Mouse (Mus musculus) small intestine, adult 2 months (tissue): Measurements from ENCODE around the gene Lin7a.

Experiments
- CTCF ChIP-seq: fragments of 200-500 bp; IDR thresholded peaks from 2 replicates; pipeline ENCODE4 v1.5.1; 2012; ENCODE audit warnings: low read depth, mild to moderate bottlenecking, control low read depth, inconsistent platforms, low read length, moderate library complexity, mixed read lengths; ENCODE audit not compliant: insufficient replicate concordance, insufficient read length; ENCODE audit errors: extremely low read depth
- POLR2A ChIP-seq: fragments of 200-500 bp; IDR thresholded peaks from 2 replicates; pipeline ENCODE4 v1.6.1; 2012; ENCODE audit warnings: low read depth, mild to moderate bottlenecking, control low read depth, inconsistent platforms, low read length, moderate library complexity

DNA sequence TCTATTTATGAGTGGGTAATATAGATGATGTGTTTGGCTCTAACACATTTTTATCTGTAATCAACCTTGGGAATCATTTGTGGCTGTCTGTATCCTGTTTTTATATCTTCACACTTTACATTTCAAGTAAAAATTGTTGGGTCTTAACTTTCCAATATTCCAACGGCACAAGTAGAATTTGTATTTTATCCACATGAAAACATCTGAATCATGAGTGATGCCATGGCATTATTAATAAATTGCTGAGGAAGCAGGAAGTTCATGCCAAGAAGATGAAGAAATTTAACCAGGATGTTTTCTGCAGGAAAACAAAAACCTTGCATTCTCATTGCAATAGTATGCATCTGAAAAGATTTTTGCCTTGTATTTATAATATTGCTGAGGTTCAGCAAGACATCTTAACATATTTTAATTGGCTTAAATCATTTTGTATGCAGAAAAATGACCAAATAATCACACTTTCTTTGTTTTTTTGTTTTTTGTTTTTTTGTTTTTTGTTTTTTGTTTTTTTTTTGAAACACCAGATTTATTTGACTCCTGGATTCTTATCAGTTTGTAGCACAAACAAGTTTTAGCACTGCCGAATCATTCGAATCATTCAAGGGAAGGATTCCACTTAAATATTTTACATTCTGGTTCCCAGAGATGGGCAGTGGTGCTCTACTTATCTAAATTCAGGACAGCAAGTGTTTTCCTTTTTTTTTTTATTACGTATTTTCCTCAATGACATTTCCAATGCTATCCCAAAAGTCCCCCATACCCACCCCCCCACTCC is 18.1 kb upstream of the Lin7a start:
- TF ChIP-seq POLR2A (no peak), CTCF (no peak)
